Mouse (Mus musculus) liver (tissue): ENCODE results near the gene Slc25a11.

Experiments
- DNase-seq: peaks from one replicate; pipeline ENCODE4 v3.0.0-alpha.2; 2020; ENCODE audit warnings: mixed read lengths

The Slc25a11 gene

GRCm38 (mm10) chr11:70619101-70619500 is 28.2 kb downstream of the Slc25a11 start, which contains the start of gene Chrne:
Gene Chrne, minus strand, starts transcription at chr11:70619216.
- DNase-seq = no peak

GRCm38 (mm10) chr11:70615516-70616093 is 31.7 kb downstream of the Slc25a11 start, which contains the start of gene 4930544D05Rik:
Gene 4930544D05Rik, plus strand, starts transcription at chr11:70615848.
- no peak for DNase-seq

DNA sequence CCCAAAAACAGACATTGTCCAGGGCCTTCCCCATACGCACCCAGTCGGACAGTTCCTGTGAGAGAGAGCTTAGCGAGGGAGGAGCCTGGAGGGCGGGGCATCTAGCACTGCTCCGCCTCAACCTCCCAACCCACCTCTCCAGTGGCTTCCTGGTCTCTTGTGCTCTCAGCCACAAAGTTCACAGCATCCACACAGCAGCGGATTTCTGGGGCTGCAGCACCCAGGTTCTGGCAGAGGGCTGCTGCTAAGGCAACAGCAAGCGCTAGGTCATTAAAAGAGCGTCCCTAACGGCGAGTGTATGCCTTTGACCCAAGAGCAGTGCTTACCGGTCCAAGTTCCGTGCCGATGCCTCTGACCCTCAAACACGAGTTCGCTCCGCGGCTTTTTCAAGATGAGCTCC is 32.2 kb downstream of the Slc25a11 start:
- DNase-seq = peak; percentile 80

GRCm38 (mm10) chr11:70612505-70612904 is 34.8 kb downstream of the Slc25a11 start:
- no peak for DNase-seq

DNA sequence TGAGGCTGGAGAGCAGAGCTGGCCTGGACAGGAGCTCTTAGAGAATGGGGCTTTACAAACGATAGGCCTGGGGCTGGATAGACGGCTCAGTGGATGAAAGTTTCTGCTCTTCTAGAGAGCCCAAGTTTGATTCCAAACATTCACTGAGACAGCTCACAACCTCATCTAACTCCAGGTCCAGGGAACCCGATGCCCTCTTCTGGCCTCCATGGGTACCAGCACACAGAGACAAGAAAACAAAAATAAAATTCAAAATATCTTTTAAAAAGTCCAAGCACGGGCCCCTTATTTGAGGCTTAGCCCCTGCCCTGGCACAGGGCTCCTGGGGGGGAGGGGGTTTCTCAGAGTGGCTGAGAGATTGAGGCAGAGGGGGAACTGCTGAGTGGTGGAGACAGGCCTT is 36.5 kb downstream of the Slc25a11 start:
- no peak for DNase-seq

- peak; percentile 31 for DNase-seq
These were observed 38.8 kb downstream of the Slc25a11 start for GRCm38 (mm10) chr11:70608381-70609066.

DNA sequence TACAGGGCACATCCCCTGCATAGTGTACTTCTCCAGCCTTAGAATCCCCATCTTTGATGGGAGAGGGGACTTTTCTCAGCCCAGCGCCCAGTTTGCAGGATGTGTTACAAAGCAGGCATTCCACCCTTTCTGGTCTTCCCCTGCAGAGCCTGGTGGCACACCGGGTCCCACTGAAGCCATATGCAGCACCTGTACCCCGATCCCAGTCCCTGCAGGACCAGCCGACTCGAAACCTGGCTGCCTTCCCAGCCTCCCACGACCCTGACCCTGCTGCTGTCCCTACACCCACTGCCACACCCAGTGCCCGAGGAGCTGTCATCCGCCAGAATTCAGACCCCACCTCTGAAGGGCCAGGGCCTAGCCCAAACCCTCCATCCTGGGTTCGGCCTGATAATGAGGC is 39.7 kb downstream of the Slc25a11 start:
- no peak for DNase-seq

- no peak for DNase-seq
These were observed 40.6 kb downstream of the Slc25a11 start for GRCm38 (mm10) chr11:70606717-70607116.

- DNase-seq = peak; percentile 76
These were observed 42.2 kb downstream of the Slc25a11 start for GRCm38 (mm10) chr11:70605024-70605566.

GRCm38 (mm10) chr11:70598451-70598953 is 48.8 kb downstream of the Slc25a11 start:
- no peak for DNase-seq

DNA sequence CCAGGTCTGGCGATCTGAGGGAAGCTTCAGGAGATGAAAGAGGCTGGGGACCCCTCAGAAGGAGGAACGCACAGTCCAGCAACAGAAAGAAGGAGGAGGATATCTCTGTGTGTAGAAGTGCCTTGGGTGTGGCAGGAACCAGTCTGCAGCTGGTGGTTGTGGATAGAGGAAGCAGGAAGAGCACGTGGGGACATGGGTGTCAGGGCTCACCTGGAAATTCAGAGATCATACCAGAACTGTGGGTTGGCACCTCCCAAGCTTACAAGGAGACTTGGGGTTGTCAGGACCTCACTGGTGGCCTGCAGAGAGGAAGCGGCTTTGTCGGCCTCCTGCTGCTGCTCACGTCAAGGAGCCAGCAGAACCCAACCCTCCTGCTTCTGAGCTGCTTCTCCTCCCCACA is 50.0 kb downstream of the Slc25a11 start:
- peak; percentile 16 for DNase-seq

- DNase-seq = no peak
These were observed 51.2 kb downstream of the Slc25a11 start for GRCm38 (mm10) chr11:70596094-70596493.

- no peak for DNase-seq
These were observed 51.6 kb downstream of the Slc25a11 start for GRCm38 (mm10) chr11:70595638-70596037.

GRCm38 (mm10) chr11:70594253-70594989 is 52.9 kb downstream of the Slc25a11 start:
- no peak for DNase-seq
